Mouse (Mus musculus): ENCODE data around the gene Rnf166.

The Rnf166 gene

DNA sequence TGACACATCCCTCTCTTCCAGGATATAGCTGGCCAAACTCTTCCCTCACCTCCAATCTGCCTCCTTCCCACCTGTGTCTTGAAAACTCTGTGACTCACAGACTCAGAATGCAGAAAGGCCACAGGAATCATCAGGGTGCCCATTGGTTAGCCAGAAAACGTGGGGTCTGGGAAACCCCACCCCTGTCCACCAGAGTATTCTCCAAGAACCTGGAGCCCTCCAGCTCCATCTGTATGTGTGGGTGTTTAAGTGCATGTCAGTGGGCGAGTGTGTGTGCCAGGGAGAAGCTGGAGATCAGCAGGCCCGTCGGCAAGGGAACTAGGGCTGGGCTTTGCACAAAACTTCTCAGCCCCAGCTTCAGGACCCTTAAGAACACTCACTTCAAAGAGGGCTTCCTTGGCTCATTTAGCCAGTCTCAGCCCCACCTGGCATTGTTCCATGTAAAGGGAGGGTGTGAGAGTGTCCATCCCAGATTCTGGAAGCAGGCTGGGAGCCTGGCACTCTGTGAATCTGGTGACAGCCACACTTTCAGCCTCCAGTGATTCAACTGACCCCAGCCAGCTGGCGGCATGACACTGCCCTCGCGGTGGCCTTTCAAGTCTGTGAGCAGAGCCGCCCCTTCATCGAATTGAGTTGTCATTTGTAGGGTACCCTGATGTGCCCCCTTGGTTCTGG, 55.8 kb downstream of the Rnf166 start:
- DNase-seq (ENCODE audit: extremely low read depth, insufficient read length, low spot score), result no peak

All from 3134 (cell line).